28 mouse cellular contexts compared by ENCODE assay signal in the genomic region with DNA sequence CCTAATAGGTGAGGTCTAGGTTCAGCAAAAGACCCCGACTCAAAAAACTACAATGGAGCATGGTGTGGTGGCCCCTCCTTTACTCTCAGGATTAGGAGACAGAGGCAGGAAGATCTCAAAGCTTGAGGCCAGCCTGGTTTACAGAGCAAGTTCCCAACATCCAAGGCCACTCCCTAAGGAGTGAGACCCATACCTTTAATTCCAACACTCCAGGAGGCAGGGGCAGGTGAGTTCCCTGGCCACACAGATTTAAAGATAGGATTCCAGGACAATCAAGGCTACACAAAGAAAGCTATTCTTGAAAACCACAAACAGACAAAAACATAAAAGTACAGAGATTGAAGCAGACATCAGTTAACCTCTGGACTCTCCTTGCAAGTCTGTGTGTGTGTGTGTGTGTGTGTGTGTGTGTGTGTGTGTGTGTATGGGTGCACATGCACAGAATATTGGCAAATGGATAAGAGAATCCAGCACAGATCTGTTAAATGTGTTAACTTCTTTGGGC. TPM values are rescaled to one million over a fixed set of nuclear protein-coding genes. Genes with fewer than 3 reads are reported as not detected.
"Had no signal": no experiment of that assay in that cellular context is flagged by ENCODE, and none has a peak within 500 bp of the region (broad histone marks: within the 10 kb centered on the region; RNA-seq: fewer than 3 reads in every experiment).

No protein-coding gene starts in this region.

- H3K4me2 ChIP-seq: liver, embryonic 11.5 days; lung, embryonic 14.5 days; midbrain, embryonic 12.5 days; midbrain, embryonic 15.5 days; neural tube, embryonic 12.5 days; neural tube, embryonic 15.5 days had no signal

- H3K27me3 ChIP-seq: midbrain, embryonic 15.5 days; neural tube, embryonic 15.5 days had no signal

- H3K4me3 ChIP-seq: left cerebral cortex, adult 2 months; midbrain, embryonic 12.5 days; midbrain, embryonic 15.5 days; neural tube, embryonic 12.5 days; neural tube, embryonic 15.5 days had no signal

- ATAC-seq: liver, postnatal 0 days; lung, postnatal 0 days; midbrain, embryonic 15.5 days had no signal

- H3K9ac ChIP-seq: liver, embryonic 14.5 days; liver, postnatal 0 days; lung, embryonic 14.5 days; midbrain, embryonic 12.5 days; midbrain, embryonic 15.5 days; neural tube, embryonic 12.5 days; neural tube, embryonic 15.5 days had no signal

- H3K9me3 ChIP-seq: midbrain, embryonic 12.5 days; midbrain, embryonic 15.5 days; neural tube, embryonic 12.5 days; neural tube, embryonic 15.5 days had no signal

- H3K36me3 ChIP-seq: midbrain, embryonic 12.5 days; midbrain, embryonic 15.5 days; neural tube, embryonic 12.5 days; neural tube, embryonic 15.5 days had no signal

- H3K27ac ChIP-seq: left cerebral cortex, adult 2 months; liver, embryonic 14.5 days; macrophage; midbrain, embryonic 12.5 days; midbrain, embryonic 15.5 days; neural tube, embryonic 12.5 days; neural tube, embryonic 15.5 days; stomach, postnatal 0 days had no signal

- DNase-seq: kidney, postnatal 10 days; layer of hippocampus, postnatal 36 days; liver, postnatal 0 days; lung, embryonic 14.5 days; right cerebral cortex, adult 18-20 months; right cerebral cortex, postnatal 14 days; right cerebral cortex, postnatal 4 days; thymus, adult 2 months; thymus, postnatal 14 days; thymus, postnatal 4 days had no signal

RNA-seq across cellular contexts. Expression of a gene that starts 3.6 kb away (rescaled TPM):
- total RNA-seq: layer of hippocampus, postnatal 36 days; left cerebral cortex, adult 2 months; left cerebral cortex, postnatal 36 days; megakaryocyte, adult 5-6 weeks had no signal
- polyA plus RNA-seq: liver, postnatal 0 days; macrophage had no signal

RNA-seq across cellular contexts. Expression of a gene that starts 7.0 kb away (rescaled TPM):
- total RNA-seq: layer of hippocampus, postnatal 10 days; layer of hippocampus, postnatal 36 days; left cerebral cortex, adult 2 months; left cerebral cortex, postnatal 36 days; megakaryocyte, adult 5-6 weeks had no signal
- polyA plus RNA-seq: limb, embryonic 11.5 days; liver, embryonic 11.5 days; liver, embryonic 14.5 days; liver, postnatal 0 days; lung, embryonic 14.5 days; macrophage; midbrain, embryonic 12.5 days; neural tube, embryonic 12.5 days; stomach, embryonic 14.5 days had no signal

RNA-seq across cellular contexts. Expression of a gene that starts 19.3 kb away (rescaled TPM):
- total RNA-seq: layer of hippocampus, postnatal 10 days; layer of hippocampus, postnatal 36 days; left cerebral cortex, adult 2 months; left cerebral cortex, postnatal 10 days; left cerebral cortex, postnatal 36 days; megakaryocyte, adult 5-6 weeks had no signal
- polyA plus RNA-seq: limb, embryonic 11.5 days; liver, embryonic 11.5 days; macrophage; midbrain, embryonic 12.5 days; midbrain, embryonic 15.5 days; neural tube, embryonic 12.5 days; neural tube, embryonic 15.5 days had no signal

RNA-seq across cellular contexts. Expression of a gene that starts 20.6 kb away (rescaled TPM):
- total RNA-seq: layer of hippocampus, postnatal 36 days; left cerebral cortex, postnatal 10 days; left cerebral cortex, postnatal 36 days; megakaryocyte, adult 5-6 weeks had no signal
- polyA plus RNA-seq: liver, postnatal 0 days; macrophage had no signal

RNA-seq across cellular contexts. Expression of a gene that starts 47.5 kb away (rescaled TPM):
- total RNA-seq: layer of hippocampus, adult 8-10 months; layer of hippocampus, postnatal 10 days; layer of hippocampus, postnatal 36 days; left cerebral cortex, adult 2 months; left cerebral cortex, postnatal 10 days; left cerebral cortex, postnatal 36 days; megakaryocyte, adult 5-6 weeks had no signal
- polyA plus RNA-seq: limb, embryonic 11.5 days; limb, embryonic 14.5 days; liver, embryonic 11.5 days; liver, embryonic 14.5 days; liver, postnatal 0 days; lung, embryonic 14.5 days; lung, postnatal 0 days; macrophage; midbrain, embryonic 12.5 days; midbrain, embryonic 15.5 days; neural tube, embryonic 12.5 days; neural tube, embryonic 15.5 days; stomach, embryonic 14.5 days; stomach, postnatal 0 days had no signal
